Mouse (Mus musculus) 3134 (cell line): ENCODE data around the gene Hivep2.
A peak's percentile ranks its signal among the peaks of the same experiment; 100 is the strongest.

Experiments used
- DNase-seq: peaks from one replicate; pipeline ENCODE4 v3.0.0-alpha.2; 2011; ENCODE audit warnings: low spot score; ENCODE audit not compliant: insufficient read length; ENCODE audit errors: extremely low read depth

The Hivep2 gene

DNA sequence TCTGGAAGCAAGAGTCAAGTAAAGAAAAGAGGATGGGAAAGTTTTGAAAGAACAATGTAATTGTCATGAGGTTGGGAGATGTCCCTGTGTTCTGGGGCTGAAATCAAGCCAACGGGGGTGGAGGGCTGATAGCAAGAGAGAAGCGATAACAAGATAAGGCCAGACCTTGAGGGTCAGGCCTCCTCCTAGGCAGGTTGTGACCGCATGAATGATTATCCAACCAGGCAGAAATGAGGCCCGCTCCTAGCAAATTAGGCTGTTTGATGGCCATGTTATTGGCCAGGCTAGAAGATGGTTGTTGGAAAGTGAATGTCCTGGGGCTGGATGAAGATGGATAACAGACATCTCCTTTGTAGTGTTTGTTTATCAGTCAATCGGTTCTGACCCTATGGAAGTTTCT, 5.4 kb downstream of the Hivep2 start:
- no peak for DNase-seq

GRCm38 (mm10) chr10:13973563-13974179, 7.8 kb downstream of the Hivep2 start:
- DNase-seq: no peak

DNA sequence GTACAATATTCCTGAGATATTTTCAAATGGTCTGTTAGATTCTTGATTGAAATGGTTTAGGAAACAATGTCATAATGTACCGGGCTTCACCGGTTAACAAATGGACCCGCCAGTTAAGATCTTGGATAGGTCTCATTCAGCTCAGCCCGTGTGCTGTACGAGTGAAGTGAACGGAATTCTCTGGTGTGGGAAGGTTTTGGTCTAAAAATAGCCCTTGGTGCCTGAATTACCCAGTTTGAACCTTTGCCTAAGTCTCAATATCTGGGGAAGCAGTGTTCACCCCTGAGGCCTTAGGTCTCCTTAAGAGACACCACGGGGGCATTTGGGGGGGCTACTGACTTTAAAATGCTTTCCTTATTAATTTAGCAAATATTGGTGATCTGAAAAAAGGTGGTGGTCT, 8.6 kb downstream of the Hivep2 start:
- DNase-seq: no peak

- no peak for DNase-seq
Measured at GRCm38 (mm10) chr10:13975861-13976260, 10.0 kb downstream of the Hivep2 start.

- no peak for DNase-seq
Measured at GRCm38 (mm10) chr10:13976267-13976666, 10.4 kb downstream of the Hivep2 start.

DNA sequence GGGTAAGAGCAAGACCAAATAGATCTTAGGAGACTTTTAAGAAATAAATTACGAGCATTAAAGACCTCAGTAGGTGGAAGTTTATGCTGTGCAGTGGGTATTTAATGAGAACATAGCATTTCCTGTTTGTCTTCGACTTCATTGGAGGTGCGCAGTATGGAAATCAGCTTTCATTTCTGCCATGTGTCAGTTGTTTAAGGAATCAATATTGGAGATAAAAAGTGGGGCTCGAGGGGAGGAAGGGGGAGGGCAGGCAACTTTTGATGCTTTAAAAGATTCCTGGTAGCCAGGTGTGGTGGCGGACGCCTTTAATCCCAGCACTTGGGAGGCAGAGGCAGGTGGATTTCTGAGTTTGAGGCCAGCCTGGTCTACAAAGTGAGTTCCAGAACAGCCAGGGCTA, 16.4 kb downstream of the Hivep2 start:
- no peak for DNase-seq

GRCm38 (mm10) chr10:13982769-13983381, 17.0 kb downstream of the Hivep2 start:
- DNase-seq: no peak

GRCm38 (mm10) chr10:13983631-13984030, 17.8 kb downstream of the Hivep2 start:
- no peak for DNase-seq

DNA sequence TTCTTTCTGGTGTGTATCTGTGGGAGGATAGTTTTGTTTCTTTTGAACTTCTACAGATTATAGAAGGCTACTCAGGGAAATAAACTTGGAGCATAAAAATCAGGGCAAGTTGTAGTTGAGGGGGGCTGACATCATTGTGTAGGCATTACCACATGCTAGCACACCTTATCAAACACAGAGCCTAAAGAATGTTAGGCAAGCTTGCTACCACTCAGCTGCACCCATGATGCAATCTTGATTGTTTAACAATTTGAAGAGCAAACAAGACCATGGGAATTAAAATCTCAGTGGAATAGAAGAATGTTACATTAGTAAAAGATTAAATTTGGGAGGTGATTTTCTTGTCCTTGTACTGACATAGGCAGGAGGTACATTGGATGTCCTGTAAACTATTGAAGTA, 18.4 kb downstream of the Hivep2 start:
- no peak for DNase-seq

DNA sequence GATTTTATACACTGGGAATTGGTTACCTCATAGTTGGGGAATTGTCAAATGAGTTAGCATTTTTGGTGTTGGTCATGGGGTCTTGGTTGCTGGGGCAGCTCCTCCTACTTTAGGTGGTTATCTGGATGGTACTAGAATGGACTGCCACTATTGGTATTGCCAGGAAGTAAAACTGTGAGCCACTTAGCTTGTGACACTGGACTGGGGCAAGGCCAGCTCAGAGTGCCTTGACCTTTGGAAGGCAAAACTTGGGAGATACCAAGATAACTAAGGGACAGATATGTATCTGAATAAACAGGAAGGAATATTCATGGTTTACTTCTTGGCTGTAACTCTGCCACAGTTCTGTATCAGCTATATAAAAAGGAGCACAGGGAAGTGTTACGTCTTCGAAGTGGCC, 20.7 kb downstream of the Hivep2 start:
- DNase-seq: no peak

- DNase-seq: no peak
Measured at GRCm38 (mm10) chr10:13987336-13987735, 21.5 kb downstream of the Hivep2 start.

DNA sequence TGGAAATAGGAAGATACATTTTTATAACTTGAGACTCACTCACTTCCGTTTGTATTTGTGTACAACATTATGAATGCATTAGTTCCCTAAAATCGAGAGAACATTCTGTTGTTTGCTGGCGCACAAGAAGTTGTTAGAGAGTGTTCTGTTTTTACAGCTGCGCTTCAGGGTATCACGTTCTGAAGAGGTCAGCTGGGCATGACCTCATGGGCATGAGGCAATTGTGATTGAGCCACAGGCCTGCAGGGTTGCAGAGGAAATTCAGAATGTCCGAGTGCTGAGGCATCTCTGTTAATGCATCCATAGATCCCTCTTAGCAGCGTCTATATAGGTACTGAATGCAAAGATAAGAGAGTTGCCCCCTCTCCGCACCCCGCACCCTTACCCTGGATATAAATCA, 22.4 kb downstream of the Hivep2 start:
- no peak for DNase-seq

- DNase-seq: no peak
Measured at GRCm38 (mm10) chr10:13988757-13989156, 22.9 kb downstream of the Hivep2 start.

GRCm38 (mm10) chr10:13990842-13991241, 25.0 kb downstream of the Hivep2 start:
- DNase-seq: no peak

- no peak for DNase-seq
Measured at GRCm38 (mm10) chr10:13993411-13993810, 27.5 kb downstream of the Hivep2 start.

DNA sequence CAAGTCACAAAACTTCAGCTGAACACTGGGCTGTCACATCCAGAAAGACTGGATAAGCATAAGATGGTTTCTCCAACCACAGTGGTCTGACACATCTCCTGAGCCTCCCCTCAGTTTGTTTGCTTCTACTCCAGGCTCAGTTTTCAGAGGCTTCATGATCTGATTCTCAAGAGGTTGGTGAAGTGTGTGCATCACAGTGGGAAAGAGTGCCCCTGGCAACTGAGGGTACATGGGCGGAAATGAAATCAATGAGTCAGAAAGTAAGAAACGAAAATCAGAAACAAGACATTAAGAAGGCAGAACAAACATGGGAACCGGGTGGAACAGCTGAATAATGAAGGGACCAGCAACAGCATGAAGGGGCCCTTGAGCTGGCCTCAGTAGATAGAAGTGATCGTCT, 31.5 kb downstream of the Hivep2 start:
- no peak for DNase-seq

DNA sequence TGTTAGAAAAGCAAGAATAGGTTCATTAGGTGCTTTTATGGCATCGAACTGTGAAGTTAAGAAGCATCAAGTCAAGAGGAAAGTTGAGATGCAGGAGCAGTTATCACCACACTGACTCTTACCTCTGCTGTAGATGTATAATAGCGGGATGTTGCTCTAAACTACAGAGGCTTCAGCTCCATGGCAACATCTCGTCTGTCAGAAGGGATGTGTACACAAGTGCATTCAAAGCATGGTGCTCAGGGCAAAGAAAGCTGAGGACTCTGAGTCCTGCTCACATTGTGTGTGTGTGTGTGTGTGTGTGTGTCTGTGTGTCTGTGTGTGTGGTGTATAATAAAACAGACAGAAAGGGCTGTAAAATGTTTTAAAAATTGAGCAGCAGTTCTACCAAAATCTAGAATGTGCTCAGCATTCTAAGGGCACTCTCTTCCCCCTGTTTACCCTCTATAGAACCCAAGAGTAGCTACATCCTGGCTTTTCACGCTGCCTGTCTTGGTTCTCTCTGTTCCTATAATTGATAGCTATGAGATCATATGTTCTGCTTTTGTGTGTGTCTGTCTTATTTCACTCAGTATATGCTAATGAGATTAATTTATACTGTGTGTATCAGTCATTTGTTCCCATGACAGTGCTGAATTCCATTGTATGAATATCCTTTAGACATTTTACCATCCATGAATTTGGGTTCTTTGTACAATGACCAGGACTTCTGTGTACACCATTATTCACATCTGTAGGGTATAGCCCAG, 39.1 kb downstream of the Hivep2 start:
- no peak for DNase-seq

DNA sequence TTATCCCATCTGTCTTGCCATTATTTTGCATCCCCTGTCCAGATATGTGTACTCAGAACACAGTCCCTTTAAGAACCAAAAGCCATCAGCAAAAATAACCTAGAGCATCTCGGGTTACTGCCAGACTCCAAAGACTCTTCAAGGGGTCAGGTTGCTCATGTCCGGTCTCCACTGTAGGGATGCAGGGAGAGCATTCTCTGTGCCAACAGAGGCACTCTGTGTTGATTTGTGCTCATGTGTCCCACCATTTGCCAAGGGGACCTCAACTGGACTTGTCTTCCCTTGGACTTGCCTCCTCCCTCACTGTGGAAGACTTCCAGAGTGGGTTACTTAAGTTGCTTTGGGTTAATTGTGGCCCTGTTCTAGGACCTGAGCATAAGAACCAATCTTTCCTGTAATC, 43.8 kb downstream of the Hivep2 start:
- DNase-seq: no peak

- no peak for DNase-seq
Measured at GRCm38 (mm10) chr10:14016287-14016970, 50.6 kb downstream of the Hivep2 start.

- no peak for DNase-seq
Measured at GRCm38 (mm10) chr10:14017338-14017737, 51.5 kb downstream of the Hivep2 start.

DNA sequence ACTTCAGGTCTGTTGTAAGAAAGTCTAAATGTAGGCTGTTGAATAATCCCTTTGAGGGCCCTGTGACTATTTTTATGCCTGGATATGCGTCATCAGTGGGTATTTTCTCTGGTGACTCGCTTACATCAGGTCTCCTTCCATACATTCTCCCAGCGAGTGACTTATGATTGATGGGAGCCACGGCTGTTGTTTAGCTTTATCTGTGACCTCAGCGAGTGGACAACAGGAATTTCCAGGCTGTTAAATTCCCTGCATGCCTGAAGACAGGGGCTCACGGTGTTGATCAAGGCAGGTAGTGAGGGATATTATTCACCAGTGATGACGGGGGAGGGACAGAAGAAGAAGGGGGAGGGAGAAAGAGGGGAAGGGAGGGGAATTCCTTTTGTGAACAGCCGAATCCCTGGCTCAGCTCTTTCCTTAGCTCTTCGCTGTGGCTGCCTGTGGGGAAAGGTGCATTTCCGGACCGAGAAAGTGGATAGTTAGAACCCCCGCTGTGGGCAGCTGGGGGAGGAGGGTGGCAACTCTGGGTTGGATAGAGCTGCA, 52.0 kb downstream of the Hivep2 start:
- DNase-seq: peak; percentile 65
